Mouse (Mus musculus) heart, embryonic 15.5 days (tissue): ENCODE data around the gene Rab40c. TPM values are rescaled to one million over a fixed set of nuclear protein-coding genes. Genes with fewer than 3 reads are reported as not detected.

ENCODE experiments used
- ATAC-seq: fragments of 200-750 bp; cut with Nextera tagmentation; replicated peaks from 2 replicates; pipeline ENCODE4 v1.8.0; 2017; ENCODE audit warnings: low read depth, moderate TSS enrichment; ENCODE audit not compliant: insufficient number of reproducible peaks, insufficient read depth, low FRiP score
- H3K27ac ChIP-seq: fragments of 300-500 bp; sonication (generic); 2 replicates; pipeline ENCODE4 v1.5.1; 2015; ENCODE audit warnings: mild to moderate bottlenecking, inconsistent platforms
- H3K27me3 ChIP-seq: fragments of 300-500 bp; sonication (generic); 2 replicates; pipeline ENCODE4 v1.6.1; 2015; ENCODE audit warnings: inconsistent platforms
- H3K36me3 ChIP-seq: fragments of 300-500 bp; sonication (generic); 2 replicates; pipeline ENCODE4 v1.6.1; 2015; ENCODE audit warnings: mild to moderate bottlenecking, inconsistent platforms
- H3K4me1 ChIP-seq: fragments of 300-500 bp; sonication (generic); replicated peaks from 2 replicates; pipeline ENCODE4 v1.6.1; 2015; ENCODE audit warnings: inconsistent platforms
- H3K4me2 ChIP-seq: fragments of 300-500 bp; sonication (generic); 2 replicates; pipeline ENCODE4 v1.6.1; 2015; ENCODE audit warnings: inconsistent platforms, mild to moderate bottlenecking, moderate library complexity
- H3K4me3 ChIP-seq: fragments of 300-500 bp; sonication (generic); 2 replicates; pipeline ENCODE4 v1.5.1; 2015; ENCODE audit warnings: mild to moderate bottlenecking, inconsistent platforms
- H3K9ac ChIP-seq: fragments of 300-500 bp; sonication (generic); 2 replicates; pipeline ENCODE4 v1.6.1; 2015; ENCODE audit warnings: mild to moderate bottlenecking, inconsistent platforms
- H3K9me3 ChIP-seq: fragments of 300-500 bp; sonication (generic); replicated peaks from 2 replicates; pipeline ENCODE4 v1.6.1; 2016; ENCODE audit warnings: inconsistent platforms
- WGBS: fragments of 180-500 bp; shearing (Covaris S2); methylation state at CpG from one replicate; pipeline ENCODE4 v1.1.7; 2015; ENCODE audit warnings: mixed read lengths; 5-methylcytosine and 5-hydroxymethylcytosine counted together
- polyA plus RNA-seq: library from polyadenylated mRNA; unstranded; fragments of >200 nt; fragmentation: Nextera tagmentation; extraction: Ambion mirVana; gene quantifications from 2 replicates; pipeline ENCODE4 v1.2.1, GENCODE M21; 2015

The Rab40c gene
- polyA plus RNA-seq, 1 experiment from 2014 or later = 12.1 TPM

- Histone ChIP-seq H3K9ac (no peak overlapping the region), H3K4me1 (peaks cover 12% of the 10 kb centered on the region), H3K4me3 (no peak overlapping the region), H3K27ac (no peak overlapping the region), H3K9me3 (no peaks in the 10 kb centered on the region), H3K36me3 (no peaks in the 10 kb centered on the region), H3K4me2 (no peak overlapping the region), H3K27me3 (peaks cover 13% of the 10 kb centered on the region)
- WGBS = 68% methylated on average over 9 of the region's 9 CpGs
- ATAC-seq = no peak
Measured at GRCm38 (mm10) chr17:25945517-25946155, 26.1 kb upstream of the Rab40c start.

DNA sequence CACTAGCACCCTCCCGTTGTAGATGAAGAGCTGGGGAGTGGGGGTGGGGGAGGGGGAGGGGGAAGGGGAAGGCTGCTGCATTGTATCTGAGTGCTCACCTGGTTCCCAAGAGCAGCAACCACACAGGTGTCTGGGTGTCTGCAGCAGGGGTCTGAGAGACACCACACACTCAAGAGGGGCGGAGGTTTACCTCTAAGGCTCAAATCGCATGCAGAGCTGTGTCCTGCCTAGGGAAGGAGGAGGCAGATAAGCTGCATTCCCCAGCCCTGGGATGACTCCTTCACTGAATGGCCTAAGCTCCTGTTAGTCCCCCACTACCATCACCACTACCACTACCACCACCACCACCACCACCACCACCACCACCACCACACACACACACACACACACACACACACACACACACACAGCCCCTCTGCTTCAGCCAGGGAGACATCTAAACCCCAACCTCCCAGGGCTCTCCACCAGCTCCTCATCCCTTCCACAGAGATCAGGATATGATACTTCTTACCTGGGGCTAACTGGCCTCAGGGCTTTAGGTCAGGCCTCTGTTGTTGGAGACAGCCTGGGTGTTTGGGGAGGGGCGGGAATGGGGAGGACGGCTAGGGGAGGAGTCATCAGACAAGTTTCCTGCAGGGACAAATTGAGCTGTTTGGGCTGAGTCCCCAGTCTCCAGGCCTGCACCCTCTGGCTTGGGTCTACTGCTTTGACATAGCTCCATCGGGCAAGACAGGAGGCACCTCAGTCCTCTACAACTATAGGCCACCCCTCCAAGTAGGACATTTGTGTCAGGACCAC is 25.0 kb upstream of the Rab40c start, which contains the start of the genes Pigq and Nhlrc4:
TSS of gene Pigq (minus strand) at position 571 of the 798 bp plus-strand sequence.
TSS of gene Nhlrc4 (minus strand) at position 596 of the 798 bp plus-strand sequence.
- Histone ChIP-seq H3K27ac (no peak within 1 kb of the TSS), H3K4me2 (no peak within 1 kb of the TSS), H3K9ac (no peak within 1 kb of the TSS), H3K27me3 (peaks cover 3% of the 10 kb centered on the region; the same call in 1 of the 2 replicates), H3K36me3 (no peaks in the 10 kb centered on the region), H3K4me3 (no peak within 1 kb of the TSS), H3K9me3 (no peaks in the 10 kb centered on the region), H3K4me1 (peaks cover 23% of the 10 kb centered on the region)
- no peak for ATAC-seq
- 56% methylated on average over 6 of the region's 6 CpGs for WGBS

- no peak overlapping the region for H3K4me2 ChIP-seq
- 64% methylated on average over 9 of the region's 9 CpGs for WGBS
- no peaks in the 10 kb centered on the region for H3K9me3 ChIP-seq
- no peak for ATAC-seq
- H3K27me3 ChIP-seq = no peaks in the 10 kb centered on the region
- H3K27ac ChIP-seq = no peak overlapping the region
- H3K4me1 ChIP-seq = peaks cover 23% of the 10 kb centered on the region
- H3K36me3 ChIP-seq = no peaks in the 10 kb centered on the region
- H3K9ac ChIP-seq = no peak overlapping the region
- no peak overlapping the region for H3K4me3 ChIP-seq
Measured at GRCm38 (mm10) chr17:25943769-25944168, 24.2 kb upstream of the Rab40c start.

- 77% methylated on average over 3 of the region's 3 CpGs for WGBS
- ATAC-seq = no peak
- Histone ChIP-seq H3K4me1 (peaks cover 23% of the 10 kb centered on the region), H3K9me3 (no peaks in the 10 kb centered on the region), H3K36me3 (no peaks in the 10 kb centered on the region), H3K4me3 (no peak overlapping the region), H3K27ac (no peak overlapping the region), H3K27me3 (no peaks in the 10 kb centered on the region), H3K9ac (no peak overlapping the region), H3K4me2 (no peak overlapping the region)
Measured at GRCm38 (mm10) chr17:25943221-25943620, 23.7 kb upstream of the Rab40c start.

- H3K27ac ChIP-seq = no peak overlapping the region
Measured at GRCm38 (mm10) chr17:25942597-25943151, 23.1 kb upstream of the Rab40c start.

GRCm38 (mm10) chr17:25941511-25942241 is 22.1 kb upstream of the Rab40c start:
- peak overlapping the region; percentile 76 for H3K4me2 ChIP-seq
- 3% methylated on average over 54 of the region's 54 CpGs for WGBS
- H3K27me3 ChIP-seq = no peaks in the 10 kb centered on the region

More at GRCm38 (mm10) chr17:25942597-25943151, 23.1 kb upstream of the Rab40c start:
- H3K4me3 ChIP-seq = peak overlapping the region; percentile 91; the same call in 1 of the 2 replicates
- WGBS = 77% methylated on average over 2 of the region's 2 CpGs
- no peak overlapping the region for H3K9ac ChIP-seq
- H3K4me2 ChIP-seq = no peak overlapping the region
- H3K9me3 ChIP-seq = no peaks in the 10 kb centered on the region
- no peak for ATAC-seq
- H3K27me3 ChIP-seq = no peaks in the 10 kb centered on the region
- no peaks in the 10 kb centered on the region for H3K36me3 ChIP-seq
- H3K4me1 ChIP-seq = peaks cover 23% of the 10 kb centered on the region

GRCm38 (mm10) chr17:25934526-25934925 is 15.0 kb upstream of the Rab40c start:
- Histone ChIP-seq H3K27ac (no peak overlapping the region), H3K9me3 (no peaks in the 10 kb centered on the region), H3K27me3 (no peaks in the 10 kb centered on the region), H3K9ac (no peak overlapping the region), H3K4me3 (no peak overlapping the region), H3K4me1 (no peaks in the 10 kb centered on the region), H3K4me2 (no peak overlapping the region), H3K36me3 (peaks cover 69% of the 10 kb centered on the region)
- WGBS = 83% methylated on average over 1 of the region's 1 CpGs
- ATAC-seq = no peak

More at GRCm38 (mm10) chr17:25941511-25942241, 22.1 kb upstream of the Rab40c start:
- ATAC-seq = peak; percentile 45
- H3K36me3 ChIP-seq = peaks cover 8% of the 10 kb centered on the region
- peaks cover 23% of the 10 kb centered on the region for H3K4me1 ChIP-seq
- peak overlapping the region; percentile 91 for H3K4me3 ChIP-seq
- H3K9ac ChIP-seq = peak overlapping the region; percentile 92
- no peaks in the 10 kb centered on the region for H3K9me3 ChIP-seq
- peak overlapping the region; percentile 89 for H3K27ac ChIP-seq

DNA sequence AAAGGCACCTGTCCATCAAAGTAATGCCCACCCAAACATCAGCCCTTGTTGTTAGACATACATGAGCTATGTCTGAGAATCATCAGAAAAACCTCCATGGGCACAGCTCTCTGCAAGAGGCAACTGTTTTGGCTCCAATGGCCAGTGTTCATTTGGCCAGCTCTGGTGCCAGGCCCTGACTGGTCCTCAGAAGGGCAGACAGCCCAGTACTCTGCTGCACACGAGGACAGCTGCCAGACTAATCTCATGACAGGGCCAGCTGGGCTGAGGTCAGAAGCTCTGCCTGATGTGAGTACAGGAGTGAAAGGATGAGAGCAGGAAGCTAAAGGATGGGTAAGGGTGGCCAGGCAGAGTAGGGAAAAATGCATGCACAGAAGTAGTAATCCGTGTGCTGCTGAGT is 5.8 kb upstream of the Rab40c start:
- peaks cover 34% of the 10 kb centered on the region for H3K36me3 ChIP-seq
- no peaks in the 10 kb centered on the region for H3K27me3 ChIP-seq
- 63% methylated on average over 2 of the region's 2 CpGs for WGBS
- no peak overlapping the region for H3K4me3 ChIP-seq
- no peaks in the 10 kb centered on the region for H3K9me3 ChIP-seq
- H3K4me2 ChIP-seq = no peak overlapping the region
- H3K4me1 ChIP-seq = 0 out of 2 replicates have a peak, but pooled peaks cover 8% of the 10 kb centered on the region
- no peak overlapping the region for H3K9ac ChIP-seq
- no peak for ATAC-seq
- no peak overlapping the region for H3K27ac ChIP-seq

- Histone ChIP-seq H3K9me3 (no peaks in the 10 kb centered on the region), H3K36me3 (peaks cover 15% of the 10 kb centered on the region), H3K4me3 (no peak overlapping the region), H3K4me1 (peaks cover 26% of the 10 kb centered on the region), H3K4me2 (no peak overlapping the region), H3K27ac (no peak overlapping the region), H3K9ac (no peak overlapping the region), H3K27me3 (no peaks in the 10 kb centered on the region)
- 64% methylated on average over 5 of the region's 5 CpGs for whole genome bisulfite sequencing
- ATAC-seq = no peak
Measured at GRCm38 (mm10) chr17:25922120-25922519, 2.6 kb upstream of the Rab40c start.

- Histone ChIP-seq H3K4me3 (peak overlapping the region; percentile 81), H3K4me1 (peaks cover 26% of the 10 kb centered on the region), H3K9me3 (no peaks in the 10 kb centered on the region), H3K9ac (peak overlapping the region; percentile 74), H3K27ac (peak overlapping the region; percentile 99), H3K27me3 (no peaks in the 10 kb centered on the region), H3K4me2 (peak overlapping the region; percentile 93), H3K36me3 (no peaks in the 10 kb centered on the region; the same call in 1 of the 2 replicates)
- WGBS = under 1% methylated on average over 40 of the region's 40 CpGs
- ATAC-seq = peak; percentile 97
Measured at GRCm38 (mm10) chr17:25919786-25920642, 487 bp upstream of the Rab40c start.
